Mouse (Mus musculus): ENCODE measurements around the gene AC170998.1. TPM values are rescaled to one million over a fixed set of nuclear protein-coding genes. Genes with fewer than 3 reads are reported as not detected.

AC170998.1 gene
- polyA plus RNA-seq, 1 experiment from 2014 or later: 0.95 TPM

DNA sequence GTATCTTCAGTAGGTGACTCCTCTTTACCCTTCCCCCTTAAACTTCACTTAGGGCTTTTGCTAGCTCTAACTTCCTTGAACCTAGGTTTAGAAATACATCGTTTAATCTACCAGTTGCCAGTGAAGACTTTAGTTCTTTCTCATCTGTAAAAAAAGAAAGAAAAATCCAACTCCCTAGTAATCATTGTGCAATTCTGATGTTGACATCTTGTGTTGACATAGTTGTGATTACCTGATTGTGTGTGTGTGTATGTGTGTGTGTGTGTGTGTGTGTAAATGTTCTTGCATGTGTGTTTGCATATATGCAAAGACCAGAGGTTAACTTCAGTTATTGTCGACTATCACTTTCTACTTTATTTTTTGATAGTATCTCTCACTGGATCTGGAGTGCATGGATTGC lies 27.2 kb upstream of the AC170998.1 start:
- H3K4me2 ChIP-seq (ENCODE audit: low read depth): no peak overlapping the region
- no peaks in the 10 kb centered on the region for H3K36me3 ChIP-seq (ENCODE audit: control insufficient read depth, insufficient read depth, low read length)
- H3K9me3 ChIP-seq (ENCODE audit: control insufficient read depth, low read length): no peaks in the 10 kb centered on the region
- H3K27me3 ChIP-seq (ENCODE audit: control insufficient read depth, insufficient read depth, low read length): no peaks in the 10 kb centered on the region
- no peak overlapping the region for H3K9ac ChIP-seq (ENCODE audit: low read length)
- H3K4me3 ChIP-seq (ENCODE audit: low read depth, low read length): no peak overlapping the region
- peaks cover 16% of the 10 kb centered on the region for H3K4me1 ChIP-seq (ENCODE audit: control insufficient read depth, insufficient read depth, low read length)
- H3K27ac ChIP-seq (ENCODE audit: low read depth, low read length): no peak overlapping the region
- DNase-seq (ENCODE audit: low spot score): no peak
- WGBS: 89% methylated on average over 2 of the region's 2 CpGs
- ATAC-seq (ENCODE audit: insufficient read depth, low FRiP score, low TSS enrichment): no peak

DNA sequence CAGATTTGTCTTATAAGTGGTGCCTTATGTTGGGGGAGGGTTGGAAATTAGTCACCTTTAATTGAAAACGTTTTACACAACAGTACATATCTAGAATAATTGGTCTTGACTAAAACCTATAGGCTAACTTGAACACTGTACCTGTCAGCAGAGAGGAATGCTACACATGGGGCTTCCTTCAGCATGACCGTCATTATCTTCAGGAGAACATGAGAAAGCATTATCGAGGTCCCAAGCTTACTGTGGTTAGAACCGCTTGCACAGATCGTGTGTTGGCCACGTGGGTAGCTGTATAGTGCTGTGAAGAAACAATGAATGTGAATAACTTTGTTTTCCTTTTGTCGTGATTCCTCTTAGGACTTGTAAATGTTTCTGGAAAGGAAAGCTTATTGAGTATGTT lies 26.1 kb upstream of the AC170998.1 start:
- H3K27me3 ChIP-seq (ENCODE audit: control insufficient read depth, insufficient read depth, low read length): no peaks in the 10 kb centered on the region
- H3K36me3 ChIP-seq (ENCODE audit: control insufficient read depth, insufficient read depth, low read length): no peaks in the 10 kb centered on the region
- H3K27ac ChIP-seq (ENCODE audit: low read depth, low read length): no peak overlapping the region
- ATAC-seq (ENCODE audit: insufficient read depth, low FRiP score, low TSS enrichment) (no peak), DNase-seq (ENCODE audit: low spot score) (no peak)
- WGBS: 88% methylated on average over 7 of the region's 7 CpGs
- peaks cover 15% of the 10 kb centered on the region for H3K4me1 ChIP-seq (ENCODE audit: control insufficient read depth, insufficient read depth, low read length)
- no peak overlapping the region for H3K4me2 ChIP-seq (ENCODE audit: low read depth)
- H3K4me3 ChIP-seq (ENCODE audit: low read depth, low read length): no peak overlapping the region
- H3K9ac ChIP-seq (ENCODE audit: low read length): no peak overlapping the region
- H3K9me3 ChIP-seq (ENCODE audit: control insufficient read depth, low read length): no peaks in the 10 kb centered on the region

DNA sequence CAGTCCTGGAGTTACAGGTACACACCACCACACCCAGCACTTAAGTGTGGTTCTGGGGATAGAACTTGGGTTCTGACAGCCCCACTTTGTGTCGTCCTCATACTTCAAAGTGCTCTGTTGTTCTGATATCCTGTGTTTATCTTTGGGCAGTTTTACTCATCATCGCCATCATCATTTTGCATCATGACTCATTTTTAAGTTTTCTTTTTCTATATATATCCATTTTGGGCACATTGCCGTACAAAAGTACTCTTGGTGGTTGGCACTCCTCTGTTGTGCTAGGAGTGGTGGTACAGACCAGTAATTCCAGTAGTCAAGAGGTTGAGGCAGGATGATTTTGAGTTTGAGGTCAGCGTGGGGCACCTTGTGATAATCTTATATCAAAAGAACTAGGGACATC lies 24.7 kb upstream of the AC170998.1 start:
- no peaks in the 10 kb centered on the region for H3K27me3 ChIP-seq (ENCODE audit: control insufficient read depth, insufficient read depth, low read length)
- peaks cover 14% of the 10 kb centered on the region for H3K4me1 ChIP-seq (ENCODE audit: control insufficient read depth, insufficient read depth, low read length)
- no peaks in the 10 kb centered on the region for H3K9me3 ChIP-seq (ENCODE audit: control insufficient read depth, low read length)
- no peak overlapping the region for H3K4me2 ChIP-seq (ENCODE audit: low read depth)
- no peak overlapping the region for H3K9ac ChIP-seq (ENCODE audit: low read length)
- WGBS: 93% methylated on average over 4 of the region's 4 CpGs
- H3K27ac ChIP-seq (ENCODE audit: low read depth, low read length): no peak overlapping the region
- H3K36me3 ChIP-seq (ENCODE audit: control insufficient read depth, insufficient read depth, low read length): no peaks in the 10 kb centered on the region
- ATAC-seq (ENCODE audit: insufficient read depth, low FRiP score, low TSS enrichment) (no peak), DNase-seq (ENCODE audit: low spot score) (no peak)
- no peak overlapping the region for H3K4me3 ChIP-seq (ENCODE audit: low read depth, low read length)

DNA sequence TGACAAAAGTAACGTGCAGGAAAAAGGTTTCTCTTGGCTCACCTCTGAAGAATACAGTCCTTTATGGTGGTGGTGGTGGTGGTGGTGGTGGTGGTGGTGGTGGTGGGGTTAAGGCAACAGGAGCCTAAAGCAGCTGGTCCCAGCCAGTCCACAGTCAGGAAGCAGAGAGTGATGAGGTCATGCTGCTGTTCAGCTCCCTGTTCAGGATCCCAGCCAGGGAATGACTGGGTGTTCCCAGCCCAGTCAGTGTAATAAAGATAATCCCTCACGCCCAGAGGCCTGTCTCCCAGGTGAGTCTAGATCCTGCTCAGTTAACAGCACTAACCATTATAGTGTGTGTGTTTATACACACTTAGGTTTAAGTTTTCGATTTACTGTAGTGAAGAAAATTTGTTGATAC lies 24.1 kb upstream of the AC170998.1 start:
- Histone ChIP-seq H3K27ac (ENCODE audit: low read depth, low read length) (no peak overlapping the region), H3K4me3 (ENCODE audit: low read depth, low read length) (no peak overlapping the region), H3K9ac (ENCODE audit: low read length) (no peak overlapping the region), H3K9me3 (ENCODE audit: control insufficient read depth, low read length) (no peaks in the 10 kb centered on the region), H3K4me2 (ENCODE audit: low read depth) (no peak overlapping the region), H3K4me1 (ENCODE audit: control insufficient read depth, insufficient read depth, low read length) (peaks cover 8% of the 10 kb centered on the region), H3K36me3 (ENCODE audit: control insufficient read depth, insufficient read depth, low read length) (no peaks in the 10 kb centered on the region), H3K27me3 (ENCODE audit: control insufficient read depth, insufficient read depth, low read length) (no peaks in the 10 kb centered on the region)
- 89% methylated on average over 3 of the region's 3 CpGs for WGBS
- no peak for DNase-seq (ENCODE audit: low spot score)
- ATAC-seq (ENCODE audit: insufficient read depth, low FRiP score, low TSS enrichment): no peak

DNA sequence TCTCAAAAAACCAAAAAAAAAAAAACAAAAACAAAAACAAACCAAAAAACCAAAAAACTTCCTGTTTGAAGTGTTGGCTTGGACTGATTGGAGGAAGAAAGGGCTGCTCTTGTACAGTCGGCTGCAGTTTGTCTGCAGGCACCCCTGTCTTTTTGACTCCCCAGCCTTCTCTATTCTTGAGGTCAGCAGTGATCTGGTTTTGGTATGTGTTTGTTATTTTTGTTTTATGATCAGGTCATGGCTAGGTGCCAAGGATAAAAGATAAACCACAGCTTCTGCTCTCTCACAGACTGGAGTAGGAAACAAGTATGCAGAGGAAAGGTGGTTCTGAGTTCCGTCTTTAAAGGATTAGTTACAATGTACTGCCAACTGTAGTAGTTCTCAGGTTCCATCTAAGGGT lies 23.2 kb upstream of the AC170998.1 start:
- peaks cover 7% of the 10 kb centered on the region for H3K4me1 ChIP-seq (ENCODE audit: control insufficient read depth, insufficient read depth, low read length)
- no peaks in the 10 kb centered on the region for H3K9me3 ChIP-seq (ENCODE audit: control insufficient read depth, low read length)
- H3K27ac ChIP-seq (ENCODE audit: low read depth, low read length): no peak overlapping the region
- no peak for ATAC-seq (ENCODE audit: insufficient read depth, low FRiP score, low TSS enrichment)
- DNase-seq (ENCODE audit: low spot score): no peak
- H3K9ac ChIP-seq (ENCODE audit: low read length): no peak overlapping the region
- H3K4me3 ChIP-seq (ENCODE audit: low read depth, low read length): no peak overlapping the region
- H3K4me2 ChIP-seq (ENCODE audit: low read depth): no peak overlapping the region
- WGBS: 85% methylated on average over 2 of the region's 2 CpGs
- no peaks in the 10 kb centered on the region for H3K36me3 ChIP-seq (ENCODE audit: control insufficient read depth, insufficient read depth, low read length)
- H3K27me3 ChIP-seq (ENCODE audit: control insufficient read depth, insufficient read depth, low read length): no peaks in the 10 kb centered on the region

DNA sequence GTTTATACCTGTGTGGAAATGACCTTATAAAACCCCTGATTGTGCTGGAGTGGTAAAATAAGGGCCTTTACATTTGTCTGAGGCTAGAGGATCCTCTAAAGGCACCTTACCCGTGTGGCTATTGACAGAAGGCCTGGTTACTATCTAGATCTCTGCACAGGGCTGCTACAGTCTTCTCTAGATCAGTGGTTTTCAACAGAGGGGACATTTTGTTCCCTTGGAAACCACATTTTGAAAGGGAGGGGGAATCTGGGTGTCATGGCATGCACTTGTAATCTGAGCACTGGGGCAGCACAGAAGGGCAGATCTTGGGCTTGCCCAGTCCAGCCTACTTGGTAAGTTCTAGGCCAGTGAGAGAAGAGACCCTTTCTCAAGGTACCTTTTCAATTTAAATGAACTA lies 19.2 kb upstream of the AC170998.1 start:
- H3K4me3 ChIP-seq (ENCODE audit: low read depth, low read length): no peak overlapping the region
- no peak for DNase-seq (ENCODE audit: low spot score)
- H3K4me1 ChIP-seq (ENCODE audit: control insufficient read depth, insufficient read depth, low read length): no peaks in the 10 kb centered on the region
- no peaks in the 10 kb centered on the region for H3K36me3 ChIP-seq (ENCODE audit: control insufficient read depth, insufficient read depth, low read length)
- WGBS: 67% methylated on average over 1 of the region's 1 CpGs
- no peak overlapping the region for H3K27ac ChIP-seq (ENCODE audit: low read depth, low read length)
- no peaks in the 10 kb centered on the region for H3K27me3 ChIP-seq (ENCODE audit: control insufficient read depth, insufficient read depth, low read length)
- H3K4me2 ChIP-seq (ENCODE audit: low read depth): no peak overlapping the region
- H3K9me3 ChIP-seq (ENCODE audit: control insufficient read depth, low read length): no peaks in the 10 kb centered on the region
- no peak for ATAC-seq (ENCODE audit: insufficient read depth, low FRiP score, low TSS enrichment)
- no peak overlapping the region for H3K9ac ChIP-seq (ENCODE audit: low read length)

DNA sequence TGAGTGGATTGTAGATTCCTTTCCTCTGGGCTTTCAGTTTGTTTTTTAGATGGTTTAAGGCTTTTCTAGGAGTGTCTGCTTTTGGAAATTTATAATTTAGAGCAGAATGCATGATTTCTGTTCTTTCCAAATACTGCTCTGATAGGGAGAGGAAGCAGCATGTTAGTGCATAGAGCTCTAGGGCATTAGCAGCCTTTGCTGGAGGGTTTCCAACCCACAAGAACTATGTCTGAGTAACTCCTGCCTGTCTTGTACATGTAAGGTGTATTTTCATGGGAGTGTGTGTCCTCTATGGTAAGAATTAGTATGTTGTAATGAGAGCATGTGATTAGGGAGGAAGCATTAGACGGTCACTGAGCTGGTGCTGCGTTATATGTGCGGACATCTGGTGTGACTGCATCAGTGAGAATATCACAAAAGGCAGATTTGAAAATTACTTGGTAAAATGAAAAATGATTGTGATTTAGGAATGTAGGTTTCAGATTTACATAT lies 18.7 kb upstream of the AC170998.1 start:
- no peaks in the 10 kb centered on the region for H3K9me3 ChIP-seq (ENCODE audit: control insufficient read depth, low read length)
- no peak overlapping the region for H3K27ac ChIP-seq (ENCODE audit: low read depth, low read length)
- no peak for DNase-seq (ENCODE audit: low spot score)
- ATAC-seq (ENCODE audit: insufficient read depth, low FRiP score, low TSS enrichment): no peak
- H3K36me3 ChIP-seq (ENCODE audit: control insufficient read depth, insufficient read depth, low read length): no peaks in the 10 kb centered on the region
- no peak overlapping the region for H3K4me3 ChIP-seq (ENCODE audit: low read depth, low read length)
- H3K9ac ChIP-seq (ENCODE audit: low read length): no peak overlapping the region
- H3K4me2 ChIP-seq (ENCODE audit: low read depth): no peak overlapping the region
- whole genome bisulfite sequencing: 96% methylated on average over 3 of the region's 3 CpGs
- no peaks in the 10 kb centered on the region for H3K27me3 ChIP-seq (ENCODE audit: control insufficient read depth, insufficient read depth, low read length)
- H3K4me1 ChIP-seq (ENCODE audit: control insufficient read depth, insufficient read depth, low read length): no peaks in the 10 kb centered on the region

DNA sequence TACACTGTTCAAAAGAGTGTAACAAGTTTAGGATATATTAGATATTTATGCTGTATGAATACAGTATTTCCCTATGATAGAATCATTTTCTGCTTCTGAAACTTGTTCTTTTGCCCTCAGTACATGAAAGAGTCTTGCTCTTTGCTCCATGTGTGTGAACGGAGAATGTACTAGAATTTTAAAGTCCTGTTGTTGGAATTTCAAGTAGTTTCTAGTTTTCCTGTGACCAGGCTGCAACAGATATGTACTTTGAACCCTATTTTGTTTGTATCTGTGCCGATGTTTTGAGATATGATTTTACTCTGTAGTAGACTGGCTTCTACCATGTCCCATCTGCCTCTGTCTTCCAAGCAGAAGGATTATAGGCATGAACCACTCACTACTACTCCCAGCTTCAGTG lies 18.1 kb upstream of the AC170998.1 start:
- H3K36me3 ChIP-seq (ENCODE audit: control insufficient read depth, insufficient read depth, low read length): no peaks in the 10 kb centered on the region
- no peak overlapping the region for H3K27ac ChIP-seq (ENCODE audit: low read depth, low read length)
- DNase-seq (ENCODE audit: low spot score) (no peak), ATAC-seq (ENCODE audit: insufficient read depth, low FRiP score, low TSS enrichment) (no peak)
- no peak overlapping the region for H3K9ac ChIP-seq (ENCODE audit: low read length)
- H3K4me3 ChIP-seq (ENCODE audit: low read depth, low read length): no peak overlapping the region
- H3K27me3 ChIP-seq (ENCODE audit: control insufficient read depth, insufficient read depth, low read length): no peaks in the 10 kb centered on the region
- no peaks in the 10 kb centered on the region for H3K4me1 ChIP-seq (ENCODE audit: control insufficient read depth, insufficient read depth, low read length)
- 90% methylated on average over 2 of the region's 2 CpGs for WGBS
- H3K9me3 ChIP-seq (ENCODE audit: control insufficient read depth, low read length): no peaks in the 10 kb centered on the region
- no peak overlapping the region for H3K4me2 ChIP-seq (ENCODE audit: low read depth)

DNA sequence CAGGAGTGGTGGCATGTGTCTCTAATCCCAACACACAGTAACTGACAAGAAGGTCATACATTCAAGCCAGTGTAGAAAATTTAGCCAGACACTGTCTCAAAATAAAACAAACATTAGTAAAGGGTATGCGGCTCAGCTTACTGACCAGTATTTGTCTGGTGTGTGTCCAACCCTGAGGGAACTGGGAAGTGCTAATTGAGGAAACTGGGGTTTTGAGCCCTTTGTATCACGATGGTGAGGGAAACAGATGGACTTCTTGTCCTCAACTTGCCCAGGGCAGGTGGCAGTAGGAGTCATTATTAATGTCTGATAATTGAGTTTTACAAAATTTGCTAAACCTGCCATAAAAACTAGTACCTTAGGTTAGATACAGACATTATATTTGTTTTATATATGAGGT lies 16.9 kb upstream of the AC170998.1 start:
- H3K4me1 ChIP-seq (ENCODE audit: control insufficient read depth, insufficient read depth, low read length): no peaks in the 10 kb centered on the region
- H3K9ac ChIP-seq (ENCODE audit: low read length): no peak overlapping the region
- 0 out of 2 replicates have a peak, but pooled peaks cover under 1% of the 10 kb centered on the region for H3K36me3 ChIP-seq (ENCODE audit: control insufficient read depth, insufficient read depth, low read length)
- DNase-seq (ENCODE audit: low spot score): no peak
- H3K4me3 ChIP-seq (ENCODE audit: low read depth, low read length): no peak overlapping the region
- H3K9me3 ChIP-seq (ENCODE audit: control insufficient read depth, low read length): no peaks in the 10 kb centered on the region
- no peak overlapping the region for H3K27ac ChIP-seq (ENCODE audit: low read depth, low read length)
- ATAC-seq (ENCODE audit: insufficient read depth, low FRiP score, low TSS enrichment): no peak
- 68% methylated on average over 2 of the region's 2 CpGs for WGBS
- H3K4me2 ChIP-seq (ENCODE audit: low read depth): no peak overlapping the region
- no peaks in the 10 kb centered on the region for H3K27me3 ChIP-seq (ENCODE audit: control insufficient read depth, insufficient read depth, low read length)

All from neural tube, embryonic 11.5 days (tissue).